Mouse (Mus musculus): ENCODE data around the gene Stt3a. TPM values are rescaled to one million over a fixed set of nuclear protein-coding genes. Genes with fewer than 3 reads are reported as not detected.
A peak's percentile ranks its signal among the peaks of the same experiment; 100 is the strongest.

The Stt3a gene
- total and polyA plus RNA-seq, 2 experiments = 129 to 135 TPM

- peak within 1 kb of the TSS; percentile 55 for H3K4me3 ChIP-seq (ENCODE audit: insufficient read depth, low read depth, low read length)
- WGBS = 2% methylated on average over 12 of the region's 12 CpGs
- peaks cover 2% of the 10 kb centered on the region for H3K4me1 ChIP-seq (ENCODE audit: control insufficient read depth, insufficient read depth, low read length)
- peak within 1 kb of the TSS; percentile 54 for H3K9ac ChIP-seq (ENCODE audit: low read depth, low read length)
- peaks cover 11% of the 10 kb centered on the region for H3K36me3 ChIP-seq (ENCODE audit: control insufficient read depth, insufficient read depth, low read length)
- H3K27me3 ChIP-seq (ENCODE audit: control insufficient read depth, insufficient read depth, low read length) = no peaks in the 10 kb centered on the region
- no peaks in the 10 kb centered on the region for H3K79me2 ChIP-seq (ENCODE audit: control insufficient read depth, insufficient read depth, low read length)
- peak within 1 kb of the TSS; percentile 34; the same call in 1 of the 2 replicates for H3K27ac ChIP-seq (replicated peaks; ENCODE audit: insufficient read depth, low read depth, low read length)
- TF ChIP-seq CTCF (IDR thresholded peaks at IDR 0.05; ENCODE audit: low read depth, low read length) (no peak), POLR2A (IDR thresholded peaks at IDR 0.05; ENCODE audit: extremely low read depth, insufficient read depth, low read length) (no peak)
- DNase-seq (ENCODE audit: extremely low read depth, low read depth, low spot score) = peak; percentile 17
Observed at GRCm38 (mm10) chr9:36727034-36727755, 40.3 kb downstream of the Stt3a start, which contains the start of gene Chek1. TSS of gene Chek1 (minus strand) at chr9:36727065.

- Histone ChIP-seq H3K27me3 (ENCODE audit: control insufficient read depth, insufficient read depth, low read length) (no peaks in the 10 kb centered on the region), H3K79me2 (ENCODE audit: control insufficient read depth, insufficient read depth, low read length) (no peaks in the 10 kb centered on the region), H3K4me1 (ENCODE audit: control insufficient read depth, insufficient read depth, low read length) (peaks cover 2% of the 10 kb centered on the region), H3K9ac (ENCODE audit: low read depth, low read length) (peak overlapping the region; percentile 54), H3K4me3 (ENCODE audit: insufficient read depth, low read depth, low read length) (peak overlapping the region; percentile 55), H3K36me3 (ENCODE audit: control insufficient read depth, insufficient read depth, low read length) (peaks cover 5% of the 10 kb centered on the region; the same call in 1 of the 2 replicates), H3K27ac (replicated peaks; ENCODE audit: insufficient read depth, low read depth, low read length) (peak overlapping the region; percentile 34; the same call in 1 of the 2 replicates)
- peak; percentile 78 for DNase-seq (ENCODE audit: extremely low read depth, low read depth, low spot score)
- WGBS = under 1% methylated on average over 53 of the region's 53 CpGs
- no peak for TF ChIP-seq POLR2A (IDR thresholded peaks at IDR 0.05; ENCODE audit: extremely low read depth, insufficient read depth, low read length)
Observed at GRCm38 (mm10) chr9:36726131-36727033, 41.1 kb downstream of the Stt3a start.

- Histone ChIP-seq H3K36me3 (ENCODE audit: control insufficient read depth, insufficient read depth, low read length) (peaks cover 3% of the 10 kb centered on the region; the same call in 1 of the 2 replicates), H3K4me3 (ENCODE audit: insufficient read depth, low read depth, low read length) (no peak overlapping the region), H3K9ac (ENCODE audit: low read depth, low read length) (no peak overlapping the region), H3K4me1 (ENCODE audit: control insufficient read depth, insufficient read depth, low read length) (no peaks in the 10 kb centered on the region), H3K27me3 (ENCODE audit: control insufficient read depth, insufficient read depth, low read length) (no peaks in the 10 kb centered on the region), H3K27ac (replicated peaks; ENCODE audit: insufficient read depth, low read depth, low read length) (no peak overlapping the region), H3K79me2 (ENCODE audit: control insufficient read depth, insufficient read depth, low read length) (no peaks in the 10 kb centered on the region)
- TF ChIP-seq POLR2A (IDR thresholded peaks at IDR 0.05; ENCODE audit: extremely low read depth, insufficient read depth, low read length) (no peak), CTCF (IDR thresholded peaks at IDR 0.05; ENCODE audit: low read depth, low read length) (no peak)
- DNase-seq (ENCODE audit: extremely low read depth, low read depth, low spot score) = no peak
- WGBS = 85% methylated on average over 3 of the region's 3 CpGs
Observed at GRCm38 (mm10) chr9:36716624-36717023, 50.9 kb downstream of the Stt3a start.

GRCm38 (mm10) chr9:36707304-36707703 lies 60.2 kb downstream of the Stt3a start:
- H3K27me3 ChIP-seq (ENCODE audit: control insufficient read depth, insufficient read depth, low read length) = no peaks in the 10 kb centered on the region
- H3K36me3 ChIP-seq (ENCODE audit: control insufficient read depth, insufficient read depth, low read length) = peaks cover 1% of the 10 kb centered on the region; the same call in 1 of the 2 replicates
- DNase-seq (ENCODE audit: extremely low read depth, low read depth, low spot score) = no peak
- H3K27ac ChIP-seq (replicated peaks; ENCODE audit: insufficient read depth, low read depth, low read length) = no peak overlapping the region
- H3K79me2 ChIP-seq (ENCODE audit: control insufficient read depth, insufficient read depth, low read length) = no peaks in the 10 kb centered on the region
- no peak overlapping the region for H3K4me3 ChIP-seq (ENCODE audit: insufficient read depth, low read depth, low read length)
- no peak for TF ChIP-seq POLR2A (IDR thresholded peaks at IDR 0.05; ENCODE audit: extremely low read depth, insufficient read depth, low read length)
- no peak for TF ChIP-seq CTCF (IDR thresholded peaks at IDR 0.05; ENCODE audit: low read depth, low read length)
- no peak overlapping the region for H3K9ac ChIP-seq (ENCODE audit: low read depth, low read length)
- no peaks in the 10 kb centered on the region for H3K4me1 ChIP-seq (ENCODE audit: control insufficient read depth, insufficient read depth, low read length)
- WGBS = 94% methylated on average over 6 of the region's 6 CpGs

GRCm38 (mm10) chr9:36705923-36706322 lies 61.6 kb downstream of the Stt3a start:
- 81% methylated on average over 3 of the region's 3 CpGs for WGBS
- no peak for TF ChIP-seq CTCF (IDR thresholded peaks at IDR 0.05; ENCODE audit: low read depth, low read length)
- no peak for TF ChIP-seq POLR2A (IDR thresholded peaks at IDR 0.05; ENCODE audit: extremely low read depth, insufficient read depth, low read length)
- no peaks in the 10 kb centered on the region for H3K36me3 ChIP-seq (ENCODE audit: control insufficient read depth, insufficient read depth, low read length)
- H3K4me3 ChIP-seq (ENCODE audit: insufficient read depth, low read depth, low read length) = no peak overlapping the region
- no peaks in the 10 kb centered on the region for H3K27me3 ChIP-seq (ENCODE audit: control insufficient read depth, insufficient read depth, low read length)
- DNase-seq (ENCODE audit: extremely low read depth, low read depth, low spot score) = no peak
- no peak overlapping the region for H3K9ac ChIP-seq (ENCODE audit: low read depth, low read length)
- H3K79me2 ChIP-seq (ENCODE audit: control insufficient read depth, insufficient read depth, low read length) = no peaks in the 10 kb centered on the region
- H3K27ac ChIP-seq (replicated peaks; ENCODE audit: insufficient read depth, low read depth, low read length) = no peak overlapping the region
- H3K4me1 ChIP-seq (ENCODE audit: control insufficient read depth, insufficient read depth, low read length) = no peaks in the 10 kb centered on the region
